Mouse (Mus musculus): ENCODE results near the gene Cyth1.

DNA sequence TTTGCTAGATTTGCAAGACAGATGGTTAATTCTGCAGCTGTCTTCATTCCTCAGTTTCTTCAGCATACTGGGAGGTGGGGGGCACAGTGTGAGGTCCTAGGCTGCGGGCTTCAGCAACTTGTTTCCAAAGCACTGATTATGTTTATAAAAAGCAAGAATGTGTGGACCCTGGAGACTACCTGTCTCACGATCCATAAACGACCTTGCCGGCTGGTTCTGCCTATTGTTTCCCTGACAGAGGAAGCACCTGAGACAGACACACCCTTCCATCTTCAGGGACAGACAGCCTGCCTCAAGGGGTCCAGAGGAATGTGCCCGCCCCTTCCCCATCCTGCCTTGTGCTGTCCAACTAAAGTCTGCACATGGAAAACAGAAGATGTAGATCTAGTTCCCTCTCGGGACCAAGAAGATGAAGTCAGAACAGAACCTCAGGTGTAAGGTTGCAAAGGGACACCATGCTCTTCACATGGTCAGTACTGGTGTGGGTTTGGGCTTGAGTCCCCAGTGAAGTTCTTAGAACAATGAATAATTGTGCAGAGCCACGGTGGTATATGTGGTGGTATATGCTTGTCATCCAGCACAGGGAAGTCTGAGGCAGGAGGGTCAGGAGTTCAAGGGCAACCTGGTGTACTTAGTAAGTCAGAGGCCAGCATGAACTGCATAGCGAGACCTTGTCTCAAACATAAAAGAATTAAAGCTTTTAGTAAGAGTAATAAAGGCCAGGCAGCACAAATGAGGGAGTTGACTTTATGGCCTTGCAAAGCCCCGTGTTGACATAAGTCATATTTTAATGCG lies 107.4 kb downstream of the Cyth1 start:
- TF ChIP-seq EP300 (IDR thresholded peaks at IDR 0.05; ENCODE audit: insufficient read depth, low read depth, low read length) (peak; percentile 92), POLR2A (IDR thresholded peaks at IDR 0.05; ENCODE audit: insufficient read depth, low read length) (no peak), CTCF (IDR thresholded peaks at IDR 0.05; ENCODE audit: low read depth, low read length) (no peak)

Measured in ES-Bruce4 (cell line).